Mouse (Mus musculus): ENCODE data around the gene Nek6. TPM values are rescaled to one million over a fixed set of nuclear protein-coding genes. Genes with fewer than 3 reads are reported as not detected.

Gene Nek6
- polyA plus RNA-seq, 1 experiment from 2014 or later, result 60.8 TPM

GRCm38 (mm10) chr2:38483058-38483704, 28.3 kb upstream of the Nek6 start:
- ATAC-seq (replicated peaks; ENCODE audit: insufficient number of reproducible peaks, insufficient read depth, low FRiP score, low read depth), result no peak
- WGBS, result 83% methylated on average over 7 of the region's 7 CpGs

GRCm38 (mm10) chr2:38484556-38484955, 26.9 kb upstream of the Nek6 start:
- peak overlapping the region; percentile 3; the same call in 1 of the 2 replicates for H3K4me2 ChIP-seq
- no peak overlapping the region for H3K9ac ChIP-seq
- H3K27me3 ChIP-seq, result no peaks in the 10 kb centered on the region
- no peaks in the 10 kb centered on the region for H3K9me3 ChIP-seq (replicated peaks)
- 48% methylated on average over 11 of the region's 11 CpGs for WGBS
- H3K36me3 ChIP-seq, result no peaks in the 10 kb centered on the region
- peak overlapping the region; percentile 67; the same call in 1 of the 2 replicates for H3K27ac ChIP-seq
- no peak overlapping the region for H3K4me3 ChIP-seq
- no peak for ATAC-seq (replicated peaks; ENCODE audit: insufficient number of reproducible peaks, insufficient read depth, low FRiP score, low read depth)
- peaks cover 30% of the 10 kb centered on the region for H3K4me1 ChIP-seq (replicated peaks)

More at GRCm38 (mm10) chr2:38483058-38483704, 28.3 kb upstream of the Nek6 start:
- Histone ChIP-seq H3K4me1 (replicated peaks) (peaks cover 30% of the 10 kb centered on the region), H3K4me3 (no peak overlapping the region), H3K27me3 (no peaks in the 10 kb centered on the region), H3K9ac (no peak overlapping the region), H3K4me2 (no peak overlapping the region), H3K36me3 (no peaks in the 10 kb centered on the region), H3K9me3 (replicated peaks) (no peaks in the 10 kb centered on the region), H3K27ac (no peak overlapping the region)

- H3K4me2 ChIP-seq, result no peak overlapping the region
- H3K4me1 ChIP-seq (replicated peaks), result peaks cover 30% of the 10 kb centered on the region
- H3K9ac ChIP-seq, result no peak overlapping the region
- peak overlapping the region; percentile 67 for H3K27ac ChIP-seq
- no peaks in the 10 kb centered on the region for H3K36me3 ChIP-seq
- H3K27me3 ChIP-seq, result no peaks in the 10 kb centered on the region
- no peak for ATAC-seq (replicated peaks; ENCODE audit: insufficient number of reproducible peaks, insufficient read depth, low FRiP score, low read depth)
- no peak overlapping the region for H3K4me3 ChIP-seq
- no peaks in the 10 kb centered on the region for H3K9me3 ChIP-seq (replicated peaks)
- WGBS, result 76% methylated on average over 3 of the region's 3 CpGs
Measured at GRCm38 (mm10) chr2:38485409-38485808, 26.0 kb upstream of the Nek6 start.

GRCm38 (mm10) chr2:38485957-38486931, 25.2 kb upstream of the Nek6 start:
- ATAC-seq (replicated peaks; ENCODE audit: insufficient number of reproducible peaks, insufficient read depth, low FRiP score, low read depth), result no peak; the same call in 1 of the 2 replicates
- H3K9ac ChIP-seq, result no peak overlapping the region
- H3K4me1 ChIP-seq (replicated peaks), result peaks cover 28% of the 10 kb centered on the region
- no peak overlapping the region for H3K4me2 ChIP-seq
- no peaks in the 10 kb centered on the region for H3K27me3 ChIP-seq
- peak overlapping the region; percentile 67 for H3K27ac ChIP-seq
- H3K36me3 ChIP-seq, result no peaks in the 10 kb centered on the region
- H3K4me3 ChIP-seq, result no peak overlapping the region
- 43% methylated on average over 6 of the region's 6 CpGs for WGBS
- no peaks in the 10 kb centered on the region for H3K9me3 ChIP-seq (replicated peaks)

GRCm38 (mm10) chr2:38497594-38497993, 13.8 kb upstream of the Nek6 start:
- H3K4me2 ChIP-seq, result no peak overlapping the region
- H3K9me3 ChIP-seq (replicated peaks), result no peaks in the 10 kb centered on the region
- H3K9ac ChIP-seq, result no peak overlapping the region
- no peaks in the 10 kb centered on the region for H3K27me3 ChIP-seq
- no peaks in the 10 kb centered on the region for H3K36me3 ChIP-seq
- H3K27ac ChIP-seq, result no peak overlapping the region
- no peak for ATAC-seq (replicated peaks; ENCODE audit: insufficient number of reproducible peaks, insufficient read depth, low FRiP score, low read depth)
- H3K4me3 ChIP-seq, result no peak overlapping the region
- H3K4me1 ChIP-seq (replicated peaks), result peaks cover 5% of the 10 kb centered on the region; the same call in 1 of the 2 replicates

GRCm38 (mm10) chr2:38501606-38502005, 9.8 kb upstream of the Nek6 start:
- H3K4me3 ChIP-seq, result no peak overlapping the region
- peaks cover 12% of the 10 kb centered on the region for H3K4me1 ChIP-seq (replicated peaks)
- H3K9me3 ChIP-seq (replicated peaks), result no peaks in the 10 kb centered on the region
- no peak for ATAC-seq (replicated peaks; ENCODE audit: insufficient number of reproducible peaks, insufficient read depth, low FRiP score, low read depth)
- no peak overlapping the region for H3K9ac ChIP-seq
- no peaks in the 10 kb centered on the region for H3K27me3 ChIP-seq
- 41% methylated on average over 1 of the region's 1 CpGs for WGBS
- no peak overlapping the region for H3K27ac ChIP-seq
- no peaks in the 10 kb centered on the region for H3K36me3 ChIP-seq
- no peak overlapping the region for H3K4me2 ChIP-seq

GRCm38 (mm10) chr2:38502123-38502522, 9.3 kb upstream of the Nek6 start:
- Histone ChIP-seq H3K9me3 (replicated peaks) (no peaks in the 10 kb centered on the region), H3K4me1 (replicated peaks) (peaks cover 12% of the 10 kb centered on the region), H3K27ac (no peak overlapping the region), H3K27me3 (no peaks in the 10 kb centered on the region), H3K4me3 (no peak overlapping the region), H3K9ac (no peak overlapping the region), H3K36me3 (no peaks in the 10 kb centered on the region), H3K4me2 (no peak overlapping the region)
- WGBS, result 70% methylated on average over 6 of the region's 6 CpGs
- no peak for ATAC-seq (replicated peaks; ENCODE audit: insufficient number of reproducible peaks, insufficient read depth, low FRiP score, low read depth)

GRCm38 (mm10) chr2:38502747-38503146, 8.7 kb upstream of the Nek6 start:
- Histone ChIP-seq H3K9me3 (replicated peaks) (no peaks in the 10 kb centered on the region), H3K36me3 (no peaks in the 10 kb centered on the region), H3K9ac (no peak overlapping the region), H3K27me3 (no peaks in the 10 kb centered on the region), H3K4me2 (no peak overlapping the region), H3K4me3 (no peak overlapping the region), H3K27ac (no peak overlapping the region), H3K4me1 (replicated peaks) (peaks cover 12% of the 10 kb centered on the region)
- ATAC-seq (replicated peaks; ENCODE audit: insufficient number of reproducible peaks, insufficient read depth, low FRiP score, low read depth), result no peak
- 90% methylated on average over 3 of the region's 3 CpGs for WGBS

GRCm38 (mm10) chr2:38504311-38504710, 7.1 kb upstream of the Nek6 start:
- H3K4me1 ChIP-seq (replicated peaks), result peaks cover 7% of the 10 kb centered on the region
- H3K9me3 ChIP-seq (replicated peaks), result no peaks in the 10 kb centered on the region
- ATAC-seq (replicated peaks; ENCODE audit: insufficient number of reproducible peaks, insufficient read depth, low FRiP score, low read depth), result 0 out of 2 replicates have a peak, but pooled peaks have one; percentile 49
- no peaks in the 10 kb centered on the region for H3K27me3 ChIP-seq
- no peak overlapping the region for H3K4me2 ChIP-seq
- H3K4me3 ChIP-seq, result no peak overlapping the region
- no peaks in the 10 kb centered on the region for H3K36me3 ChIP-seq
- H3K27ac ChIP-seq, result no peak overlapping the region
- 23% methylated on average over 6 of the region's 6 CpGs for WGBS
- H3K9ac ChIP-seq, result no peak overlapping the region

- H3K9ac ChIP-seq, result no peak overlapping the region
- no peaks in the 10 kb centered on the region for H3K36me3 ChIP-seq
- 86% methylated on average over 1 of the region's 1 CpGs for WGBS
- ATAC-seq (replicated peaks; ENCODE audit: insufficient number of reproducible peaks, insufficient read depth, low FRiP score, low read depth), result no peak
- no peaks in the 10 kb centered on the region for H3K27me3 ChIP-seq
- H3K4me3 ChIP-seq, result no peak overlapping the region
- H3K4me2 ChIP-seq, result no peak overlapping the region
- no peak overlapping the region for H3K27ac ChIP-seq
- peaks cover 11% of the 10 kb centered on the region for H3K4me1 ChIP-seq (replicated peaks)
- H3K9me3 ChIP-seq (replicated peaks), result no peaks in the 10 kb centered on the region
Measured at GRCm38 (mm10) chr2:38507181-38507580, 4.3 kb upstream of the Nek6 start.

- no peaks in the 10 kb centered on the region for H3K9me3 ChIP-seq (replicated peaks)
- H3K4me2 ChIP-seq, result no peak overlapping the region
- H3K9ac ChIP-seq, result no peak overlapping the region
- H3K4me1 ChIP-seq (replicated peaks), result peaks cover 29% of the 10 kb centered on the region
- no peak overlapping the region for H3K4me3 ChIP-seq
- H3K27me3 ChIP-seq, result no peaks in the 10 kb centered on the region
- H3K27ac ChIP-seq, result no peak overlapping the region
- WGBS, result 82% methylated on average over 7 of the region's 7 CpGs
- no peak for ATAC-seq (replicated peaks; ENCODE audit: insufficient number of reproducible peaks, insufficient read depth, low FRiP score, low read depth)
- H3K36me3 ChIP-seq, result no peaks in the 10 kb centered on the region
Measured at GRCm38 (mm10) chr2:38509004-38509719, 2.3 kb upstream of the Nek6 start.

Measured in heart, embryonic 15.5 days (tissue).